Mouse (Mus musculus) cerebellum, adult 2 months (tissue): ENCODE measurements around the gene Uvrag.

Experiments used
- CTCF ChIP-seq: fragments of 200-500 bp; IDR thresholded peaks from 2 replicates; pipeline ENCODE4 v1.5.1; 2011; ENCODE audit warnings: low read depth, mild to moderate bottlenecking, control low read depth, low read length, moderate library complexity, borderline replicate concordance; ENCODE audit not compliant: insufficient read depth
- POLR2A ChIP-seq: fragments of 200-500 bp; IDR thresholded peaks from 2 replicates; pipeline ENCODE4 v1.6.1; 2011; ENCODE audit warnings: low read length, control low read depth, borderline replicate concordance; ENCODE audit not compliant: insufficient read depth

DNA sequence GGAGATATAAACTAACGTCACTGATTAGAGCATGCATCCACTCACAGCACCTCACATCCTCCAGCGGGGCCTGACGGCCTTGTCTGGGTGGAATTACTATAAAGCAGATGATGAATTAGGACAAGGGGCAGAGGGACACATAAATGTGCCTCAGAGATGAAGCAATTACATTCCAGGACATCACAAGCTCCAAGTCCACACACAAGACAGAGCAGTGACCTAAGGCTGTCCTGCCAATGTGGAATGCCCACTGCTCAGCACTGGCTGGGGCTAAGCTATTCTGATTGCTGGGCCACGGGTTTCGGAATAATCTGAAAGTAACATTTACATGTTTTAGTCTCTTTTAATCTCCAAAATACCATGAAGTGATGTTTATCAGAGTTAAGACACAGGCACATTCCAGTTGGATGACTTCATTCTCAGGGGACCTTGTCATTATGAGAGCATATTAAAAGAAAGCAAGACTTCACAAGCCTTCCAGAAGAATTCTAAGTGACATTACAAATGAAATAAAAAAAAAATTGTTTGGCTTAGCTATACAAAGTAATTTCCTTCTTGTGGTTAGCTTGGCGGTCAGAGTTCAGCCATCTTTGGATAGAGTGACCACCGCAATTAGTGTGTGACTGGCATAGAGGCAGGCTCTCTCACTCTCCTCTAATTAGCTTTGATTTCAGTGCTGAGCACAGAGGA is 212.5 kb downstream of the Uvrag start:
- TF ChIP-seq POLR2A (no peak), CTCF (no peak)
